ENCODE assay signal across 8 mouse cellular contexts in the genomic region with DNA sequence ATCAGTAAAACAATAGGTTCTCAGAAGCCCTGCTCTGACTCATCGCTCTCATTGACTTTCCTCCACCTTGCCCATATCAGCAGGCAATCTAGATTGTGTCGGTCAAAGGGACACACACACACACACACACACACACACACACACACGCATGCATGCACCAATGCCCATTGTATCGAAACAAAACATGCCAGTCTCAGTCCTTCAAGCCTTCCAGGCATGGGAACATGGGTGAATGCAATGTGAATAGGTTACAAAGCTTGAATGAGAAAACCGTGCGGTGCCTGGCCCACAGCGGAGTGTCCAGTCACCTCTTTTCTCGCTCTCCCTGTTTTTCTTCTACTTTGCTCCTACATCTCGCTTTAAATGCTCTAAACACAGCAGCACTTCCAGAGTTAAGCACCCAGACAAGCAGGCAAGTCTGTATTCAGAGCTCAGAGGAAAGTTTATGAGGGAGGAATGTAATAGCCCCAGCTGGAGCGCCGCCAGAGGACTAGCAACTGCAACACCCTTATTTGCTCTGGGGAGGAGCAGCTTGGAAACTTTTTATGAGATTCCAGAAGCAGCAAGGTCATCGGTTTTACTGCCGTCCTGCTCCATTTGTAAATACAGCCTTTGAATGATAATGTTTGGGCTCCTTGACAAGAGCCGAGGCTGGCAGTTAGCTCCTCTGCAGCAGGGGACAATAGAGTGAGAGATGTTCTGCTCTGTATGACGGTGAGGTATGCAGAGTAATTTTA.
DNase-seq lines count a peak whose midpoint lies in the region; ATAC-seq lines count a peak whose summit lies in the region.

No protein-coding gene starts in this region.

- DNase-seq in adrenal gland, adult 8-10 months: peak; percentile 81
- DNase-seq in forebrain, embryonic 10.5 days (ENCODE audit: extremely low spot score, low spot score): peak; percentile 47
- DNase-seq in heart, postnatal 10 days: peak; percentile 80 to 87
- peak; percentile 96 to 98 for DNase-seq in kidney, postnatal 25 days
- DNase-seq in midbrain, embryonic 11.5 days (ENCODE audit: low spot score, missing footprints): peak; percentile 90
- peak; percentile 84 for DNase-seq in testis, postnatal 14 days (ENCODE audit: low spot score)
- DNase-seq in left cerebral cortex, postnatal 36 days (ENCODE audit: low spot score in 2 of 2): no peak
- DNase-seq in spleen, postnatal 4 days (ENCODE audit: low spot score in 2 of 2): no peak

- H3K4me1 ChIP-seq in forebrain, embryonic 10.5 days: peaks cover 23% of the 10 kb centered on the region
- H3K4me1 ChIP-seq in midbrain, embryonic 11.5 days (ENCODE audit: control insufficient read depth, insufficient read depth, low read length): peaks cover 14% of the 10 kb centered on the region

- no peaks in the 10 kb centered on the region for H3K36me3 ChIP-seq in forebrain, embryonic 10.5 days (replicated peaks)
- H3K36me3 ChIP-seq in midbrain, embryonic 11.5 days (ENCODE audit: control insufficient read depth, insufficient read depth, low read length): no peaks in the 10 kb centered on the region

- H3K27me3 ChIP-seq in forebrain, embryonic 10.5 days (ENCODE audit: poor library complexity, severe bottlenecking): peaks cover 24% of the 10 kb centered on the region
- H3K27me3 ChIP-seq in midbrain, embryonic 11.5 days (ENCODE audit: control insufficient read depth, insufficient read depth, low read length): no peaks in the 10 kb centered on the region; the same call in 1 of the 2 replicates

- H3K4me3 ChIP-seq in forebrain, embryonic 10.5 days: peak overlapping the region; percentile 16; the same call in 1 of the 2 replicates
- no peak overlapping the region for H3K4me3 ChIP-seq in midbrain, embryonic 11.5 days (ENCODE audit: low read depth, low read length)

- intact Hi-C loops in heart, postnatal 10 days (cut with DNase I): no loop called here
- intact Hi-C loops in left cerebral cortex, postnatal 36 days (cut with DNase I): no loop called here

- 0 out of 2 replicates have a peak overlapping the region, but pooled peaks have one; percentile 35 for H3K27ac ChIP-seq in forebrain, embryonic 10.5 days
- H3K27ac ChIP-seq in midbrain, embryonic 11.5 days (ENCODE audit: low read depth, low read length): peak overlapping the region; percentile 35

- H3K9me3 ChIP-seq in forebrain, embryonic 10.5 days: no peaks in the 10 kb centered on the region
- no peaks in the 10 kb centered on the region for H3K9me3 ChIP-seq in midbrain, embryonic 11.5 days (ENCODE audit: control insufficient read depth, low read length)

- 45% methylated on average over 15 of the region's 15 CpGs for WGBS in forebrain, embryonic 10.5 days
- 26% methylated on average over 15 of the region's 15 CpGs for WGBS in midbrain, embryonic 11.5 days

- no peak overlapping the region for H3K9ac ChIP-seq in midbrain, embryonic 11.5 days (ENCODE audit: low read length)

- peak; percentile 70 for ATAC-seq in midbrain, embryonic 11.5 days (ENCODE audit: low FRiP score)

- H3K4me2 ChIP-seq in midbrain, embryonic 11.5 days: peak overlapping the region; percentile 29; the same call in 1 of the 2 replicates

Comparison
In these comparisons a context has a peak if more than half of its experiments do, and no peak if none do; other contexts are left out.
1. DNase-seq: peak in adrenal gland, adult 8-10 months (single experiment), forebrain, embryonic 10.5 days (single experiment), heart, postnatal 10 days (2 of 2), kidney, postnatal 25 days (2 of 2), midbrain, embryonic 11.5 days (single experiment) and testis, postnatal 14 days (single experiment); none in left cerebral cortex, postnatal 36 days (0 of 2) and spleen, postnatal 4 days (0 of 2).